ENCODE assay signal across 16 mouse cellular contexts in the genomic region with DNA sequence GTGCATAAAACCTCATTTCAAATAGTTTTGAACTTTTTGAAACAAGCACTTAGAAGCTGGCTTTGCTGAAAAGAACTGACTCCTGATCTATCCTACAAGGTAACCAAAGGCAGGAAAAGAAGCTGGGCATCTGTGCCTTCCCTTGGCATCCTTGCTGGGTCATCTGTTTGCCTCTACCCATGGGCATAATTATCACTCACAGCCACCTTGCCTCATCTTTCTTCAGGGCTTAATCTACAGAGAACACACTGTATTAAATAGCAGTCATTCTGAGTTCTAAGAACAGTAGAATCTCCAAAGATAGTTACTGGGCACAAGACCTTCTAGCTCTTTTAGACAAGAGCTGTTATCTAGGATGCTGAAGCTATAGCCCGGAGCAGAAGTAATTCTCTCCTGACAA.
"Had no signal": no experiment of that assay in that cellular context is flagged by ENCODE, and none has a peak within 500 bp of the region (broad histone marks: within the 10 kb centered on the region; RNA-seq: fewer than 3 reads in every experiment).

No protein-coding gene starts in this region.

- DNase-seq: retina, postnatal 1 day; right cerebral cortex, adult 18-20 months; right cerebral cortex, postnatal 14 days; right cerebral cortex, postnatal 25 days; right cerebral cortex, postnatal 4 days; spleen, adult 18-20 months; thymus, adult 18-20 months; thymus, postnatal 14 days; thymus, postnatal 25 days; thymus, postnatal 36 days; thymus, postnatal 4 days had no signal

- H3K4me3 ChIP-seq: neural tube, embryonic 12.5 days; neural tube, embryonic 13.5 days; neural tube, embryonic 15.5 days; stomach, embryonic 15.5 days had no signal

- H3K27me3 ChIP-seq: neural tube, embryonic 12.5 days; neural tube, embryonic 13.5 days; neural tube, embryonic 15.5 days; stomach, embryonic 15.5 days had no signal

- H3K36me3 ChIP-seq: neural tube, embryonic 12.5 days; neural tube, embryonic 13.5 days; neural tube, embryonic 15.5 days; stomach, embryonic 15.5 days had no signal

- H3K9me3 ChIP-seq: neural tube, embryonic 12.5 days; neural tube, embryonic 13.5 days; neural tube, embryonic 15.5 days; stomach, embryonic 15.5 days had no signal

- H3K9ac ChIP-seq: neural tube, embryonic 12.5 days; neural tube, embryonic 13.5 days; neural tube, embryonic 15.5 days; stomach, embryonic 15.5 days had no signal

- H3K27ac ChIP-seq: neural tube, embryonic 12.5 days; neural tube, embryonic 13.5 days; neural tube, embryonic 15.5 days; stomach, embryonic 15.5 days; stomach, postnatal 0 days had no signal

- H3K4me1 ChIP-seq: neural tube, embryonic 12.5 days; neural tube, embryonic 13.5 days; neural tube, embryonic 15.5 days; stomach, embryonic 15.5 days had no signal
